Mouse (Mus musculus): ENCODE measurements around the gene BC053393.

DNA sequence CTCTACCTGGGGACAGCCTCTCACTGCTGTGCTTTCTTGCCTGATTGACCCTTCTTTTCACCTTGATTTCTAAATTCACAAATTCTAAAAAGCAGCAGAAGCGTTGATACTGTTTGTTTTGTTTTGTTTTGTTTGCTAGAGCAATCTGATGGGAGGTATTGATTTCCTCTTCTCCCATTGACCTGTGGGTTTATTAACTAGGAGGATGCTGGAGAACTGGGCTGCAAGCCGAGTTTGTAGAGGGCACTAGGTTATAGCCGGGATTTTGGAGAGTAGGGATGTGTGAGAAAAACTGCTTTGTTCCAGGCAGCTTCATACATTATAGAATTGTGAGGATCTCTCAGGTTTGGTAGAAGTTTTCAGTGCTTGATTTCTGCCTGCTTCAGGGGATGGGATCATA lies 9.1 kb downstream of the BC053393 start:
- TF ChIP-seq CTCF (IDR thresholded peaks at IDR 0.05; ENCODE audit: control insufficient read depth, insufficient read depth, insufficient read length) = no peak
- TF ChIP-seq MAX (IDR thresholded peaks at IDR 0.05) = no peak
